Mouse (Mus musculus): ENCODE measurements around the gene Piga.

GRCm38 (mm10) chrX:164374586-164374985, 45.0 kb upstream of the Piga start:
- no peak for TF ChIP-seq CTCF (IDR thresholded peaks at IDR 0.05; ENCODE audit: control insufficient read depth, insufficient read depth, insufficient replicate concordance, low read depth, low read length)
- TF ChIP-seq POLR2A (IDR thresholded peaks at IDR 0.05; ENCODE audit: control insufficient read depth, low read depth, low read length) = no peak
